Mouse (Mus musculus) C2C12 (cell line): ENCODE measurements around the gene Tcf7l1. TPM values are rescaled to one million over a fixed set of nuclear protein-coding genes. Genes with fewer than 3 reads are reported as not detected.

ENCODE experiments used
- H3K27me3 ChIP-seq: one replicate; pipeline ENCODE4 v1.6.1; 2011; ENCODE audit not compliant: control insufficient read depth, insufficient read depth, insufficient read length
- H3K36me3 ChIP-seq: one replicate; pipeline ENCODE4 v1.6.1; 2011; ENCODE audit not compliant: control insufficient read depth, insufficient read depth
- H3K4me3 ChIP-seq: one replicate; pipeline ENCODE4 v1.5.1; 2011; ENCODE audit warnings: mild to moderate bottlenecking, control low read depth; ENCODE audit not compliant: poor library complexity, insufficient read depth, severe bottlenecking
- H3K79me2 ChIP-seq: one replicate; pipeline ENCODE4 v1.6.1; 2011; ENCODE audit not compliant: control insufficient read depth, insufficient read depth
- H3K79me3 ChIP-seq: one replicate; pipeline ENCODE4 v1.6.1; 2011; ENCODE audit warnings: low read depth, control low read depth
- H3ac ChIP-seq: one replicate; pipeline ENCODE3; 2011; ENCODE audit warnings: low read depth; ENCODE audit not compliant: control insufficient read depth, insufficient read length
- CEBPB ChIP-seq: IDR thresholded peaks from one replicate; pipeline ENCODE4 v1.6.1; 2011; ENCODE audit warnings: low read depth, mild to moderate bottlenecking, control low read depth, moderate library complexity
- CTCF ChIP-seq: IDR thresholded peaks from one replicate; pipeline ENCODE4 v1.5.1; 2011; ENCODE audit not compliant: control insufficient read depth, insufficient read depth, insufficient read length
- FOSL1 ChIP-seq: IDR thresholded peaks from one replicate; pipeline ENCODE4 v1.8.0; 2011; ENCODE audit warnings: mild to moderate bottlenecking, low read length; ENCODE audit not compliant: poor library complexity, insufficient read depth, severe bottlenecking
- MAX ChIP-seq: IDR thresholded peaks from one replicate; pipeline ENCODE4 v1.6.1; 2011; ENCODE audit warnings: mild to moderate bottlenecking, control low read depth
- MYOD1 ChIP-seq: IDR thresholded peaks from one replicate; pipeline ENCODE4 v1.6.1; 2011; ENCODE audit warnings: low read depth; ENCODE audit not compliant: control insufficient read depth, insufficient read length
- MYOG ChIP-seq: IDR thresholded peaks from one replicate; pipeline ENCODE4 v1.6.1; 2011; ENCODE audit not compliant: control insufficient read depth, insufficient read length; ENCODE audit errors: extremely low read depth
- USF1 ChIP-seq: IDR thresholded peaks from one replicate; pipeline ENCODE4 v1.6.1; 2011; ENCODE audit warnings: low read depth, mild to moderate bottlenecking, control low read depth, moderate library complexity
- polyA plus RNA-seq: library from polyadenylated mRNA; unstranded; fragments of >200 nt; fragmentation: generic; extraction: Trizol; gene quantifications from one replicate; pipeline ENCODE4 v1.2.1, GENCODE M21; 2012; ENCODE audit warnings: missing spikeins

Gene Tcf7l1
- polyA plus RNA-seq, 1 experiment, result 18.3 TPM

DNA sequence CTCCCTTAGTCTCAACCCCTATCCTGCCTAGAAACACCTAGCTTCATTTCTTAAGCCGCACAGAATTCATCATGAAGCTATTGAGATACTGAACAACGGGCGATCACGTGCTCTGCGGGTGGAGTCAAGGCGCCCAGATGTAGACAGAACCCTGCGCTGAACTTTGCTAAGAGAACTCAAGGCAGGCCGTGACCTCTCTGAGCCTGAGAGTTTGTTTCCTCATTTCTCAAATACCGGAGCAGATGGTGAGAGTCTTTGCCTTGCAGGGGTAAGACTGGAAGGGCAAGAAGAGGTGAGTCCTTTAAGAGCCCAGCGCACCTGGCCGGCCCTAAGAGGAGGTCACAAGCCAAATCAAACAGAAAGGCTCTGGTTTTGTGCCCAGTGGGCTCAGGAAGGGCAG is 52.2 kb downstream of the Tcf7l1 start:
- TF ChIP-seq MYOD1 (no peak), MYOG (no peak), USF1 (no peak), MAX (no peak), CTCF (no peak), CEBPB (no peak), FOSL1 (no peak)
- H3K36me3 ChIP-seq, result no peaks in the 10 kb centered on the region
- H3K4me3 ChIP-seq, result no peak overlapping the region
- no peak overlapping the region for H3ac ChIP-seq
- H3K79me2 ChIP-seq, result peaks cover 2% of the 10 kb centered on the region
- H3K79me3 ChIP-seq, result peaks cover 4% of the 10 kb centered on the region
- no peaks in the 10 kb centered on the region for H3K27me3 ChIP-seq

DNA sequence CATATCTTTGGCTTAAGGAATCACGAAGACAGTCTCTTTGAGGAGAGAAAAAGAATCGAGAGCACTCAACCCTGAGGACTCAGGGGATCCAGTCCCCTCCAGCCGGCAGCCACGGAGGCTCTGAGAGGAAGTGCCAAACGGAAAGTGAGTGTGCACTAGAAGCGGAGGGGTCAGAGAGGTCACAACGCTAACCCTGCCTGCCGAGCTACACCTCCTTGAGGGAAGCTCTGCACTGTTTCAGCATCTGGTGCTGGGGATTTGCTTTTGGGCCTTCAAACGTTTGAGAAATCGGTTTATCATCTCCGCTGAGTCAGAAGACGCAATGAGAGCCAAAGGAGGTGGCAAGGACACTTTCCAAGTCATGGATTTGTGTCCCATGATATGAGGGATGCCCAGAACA is 53.8 kb downstream of the Tcf7l1 start:
- H3ac ChIP-seq, result no peak overlapping the region
- no peaks in the 10 kb centered on the region for H3K36me3 ChIP-seq
- TF ChIP-seq USF1 (no peak), MAX (no peak), CTCF (no peak), MYOG (no peak), MYOD1 (no peak), CEBPB (no peak), FOSL1 (no peak)
- no peaks in the 10 kb centered on the region for H3K27me3 ChIP-seq
- H3K4me3 ChIP-seq, result no peak overlapping the region
- H3K79me3 ChIP-seq, result peaks cover 4% of the 10 kb centered on the region
- H3K79me2 ChIP-seq, result no peaks in the 10 kb centered on the region

DNA sequence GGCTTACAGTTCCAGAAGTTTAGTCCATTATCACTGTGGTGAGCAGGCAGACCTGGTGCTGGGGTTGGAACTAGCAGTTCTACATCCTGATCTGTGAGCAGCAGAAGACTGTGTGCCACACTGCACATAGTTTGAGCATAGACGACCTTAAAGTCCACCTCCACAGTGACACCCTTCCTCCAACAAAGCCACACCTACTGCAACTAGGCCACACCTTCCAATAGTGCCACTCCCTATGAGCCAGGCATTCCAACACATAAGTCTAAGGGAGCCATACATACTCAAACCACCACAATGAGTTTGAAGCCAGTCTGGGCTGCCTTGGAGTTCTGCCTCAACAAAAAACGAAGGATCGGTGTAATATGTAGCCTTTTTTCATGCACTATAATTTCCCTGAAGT is 55.7 kb downstream of the Tcf7l1 start:
- Histone ChIP-seq H3K27me3 (no peaks in the 10 kb centered on the region), H3K79me3 (peaks cover 4% of the 10 kb centered on the region), H3ac (no peak overlapping the region), H3K36me3 (no peaks in the 10 kb centered on the region), H3K79me2 (no peaks in the 10 kb centered on the region), H3K4me3 (no peak overlapping the region)
- TF ChIP-seq CEBPB, result no peak
- TF ChIP-seq FOSL1, result no peak
- no peak for TF ChIP-seq MAX
- TF ChIP-seq MYOG, result no peak
- TF ChIP-seq MYOD1, result no peak
- no peak for TF ChIP-seq CTCF
- no peak for TF ChIP-seq USF1

DNA sequence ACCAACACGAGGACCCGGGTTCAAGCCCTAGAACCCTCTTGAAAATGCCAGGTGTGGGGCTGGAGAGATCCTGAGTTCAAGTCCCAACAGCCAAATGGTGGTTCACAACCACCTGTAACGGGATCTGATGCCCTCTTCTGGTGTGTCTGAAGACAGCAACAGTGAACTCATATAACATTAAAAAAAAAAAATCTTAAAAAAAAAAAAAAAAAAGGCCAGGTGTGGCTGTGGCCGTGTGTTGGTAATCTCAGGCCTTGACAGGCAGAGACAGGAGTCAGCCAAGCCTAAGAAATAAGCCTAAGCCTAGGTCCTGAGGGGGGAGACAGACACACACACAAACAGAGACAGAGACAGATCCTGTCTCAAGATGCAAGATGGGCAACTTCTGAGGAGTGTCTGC is 56.9 kb downstream of the Tcf7l1 start:
- H3K4me3 ChIP-seq, result no peak overlapping the region
- no peak overlapping the region for H3ac ChIP-seq
- TF ChIP-seq MYOG (no peak), MYOD1 (no peak), USF1 (no peak), CEBPB (no peak), CTCF (no peak), MAX (no peak), FOSL1 (no peak)
- no peaks in the 10 kb centered on the region for H3K79me2 ChIP-seq
- peaks cover 4% of the 10 kb centered on the region for H3K79me3 ChIP-seq
- H3K27me3 ChIP-seq, result no peaks in the 10 kb centered on the region
- H3K36me3 ChIP-seq, result no peaks in the 10 kb centered on the region

DNA sequence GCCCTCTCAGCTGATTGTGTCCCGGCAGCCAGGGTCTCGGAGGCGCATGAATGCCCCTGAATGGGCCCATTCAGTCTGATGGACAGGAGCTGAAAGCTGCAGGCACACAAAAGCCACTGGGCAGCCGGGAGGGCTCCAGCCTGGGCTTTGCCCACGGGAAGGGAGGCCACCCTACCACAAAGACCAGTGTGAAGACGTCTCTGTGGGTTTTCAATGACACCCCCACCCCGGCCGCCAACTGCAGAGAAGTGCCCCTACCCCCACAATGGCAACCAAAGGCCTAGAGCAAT is 58.5 kb downstream of the Tcf7l1 start:
- H3K27me3 ChIP-seq, result no peaks in the 10 kb centered on the region
- H3K36me3 ChIP-seq, result no peaks in the 10 kb centered on the region
- H3K79me3 ChIP-seq, result peaks cover 4% of the 10 kb centered on the region
- H3ac ChIP-seq, result no peak overlapping the region
- TF ChIP-seq MAX, result no peak
- no peak for TF ChIP-seq MYOD1
- TF ChIP-seq MYOG, result no peak
- no peak for TF ChIP-seq FOSL1
- TF ChIP-seq CEBPB, result no peak
- TF ChIP-seq USF1, result no peak
- no peak for TF ChIP-seq CTCF
- H3K4me3 ChIP-seq, result no peak overlapping the region
- H3K79me2 ChIP-seq, result no peaks in the 10 kb centered on the region

DNA sequence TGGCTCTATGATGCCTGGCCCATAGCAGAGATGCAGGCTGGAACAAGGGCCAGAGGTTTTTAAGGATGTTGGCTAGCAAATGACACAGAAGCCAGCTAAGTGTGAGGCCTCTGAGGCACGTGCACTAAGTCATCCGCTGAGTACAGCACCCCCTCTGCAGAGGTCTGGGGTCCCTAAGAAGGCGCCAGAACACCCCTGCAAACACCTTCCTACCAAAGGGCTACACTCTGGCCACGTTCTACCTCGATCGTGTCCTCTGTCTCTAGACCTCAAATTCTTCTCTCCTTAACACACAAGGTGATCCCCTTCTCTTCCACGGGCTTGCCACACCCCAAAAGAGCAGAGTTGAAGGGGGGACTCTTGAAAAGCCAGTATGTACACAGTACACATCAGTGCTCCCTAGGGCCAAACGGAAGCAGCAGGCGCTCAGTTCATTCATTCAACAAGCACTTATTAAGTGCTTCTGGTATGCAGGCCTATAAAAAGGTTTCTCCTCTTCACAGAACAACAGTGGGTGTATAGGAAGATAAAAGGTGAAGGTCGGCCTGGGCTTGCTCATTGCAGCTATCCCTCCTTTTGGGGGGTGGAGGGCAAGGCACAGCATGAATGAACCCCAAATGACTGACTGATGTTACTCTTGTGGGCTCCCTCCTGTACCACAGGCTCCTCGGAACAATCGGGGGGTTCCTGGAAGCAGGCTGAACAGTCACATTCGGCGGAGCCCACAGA is 59.1 kb downstream of the Tcf7l1 start:
- H3K79me2 ChIP-seq, result no peaks in the 10 kb centered on the region
- no peaks in the 10 kb centered on the region for H3K27me3 ChIP-seq
- H3K4me3 ChIP-seq, result no peak overlapping the region
- H3K36me3 ChIP-seq, result no peaks in the 10 kb centered on the region
- TF ChIP-seq CTCF, result no peak
- TF ChIP-seq MAX, result no peak
- TF ChIP-seq USF1, result no peak
- no peak for TF ChIP-seq MYOG
- no peak for TF ChIP-seq MYOD1
- no peak for TF ChIP-seq CEBPB
- no peak for TF ChIP-seq FOSL1
- peaks cover 4% of the 10 kb centered on the region for H3K79me3 ChIP-seq
- H3ac ChIP-seq, result no peak overlapping the region
